Mouse (Mus musculus) ovary, postnatal 36 days (tissue): Measurements from ENCODE around the gene Itpr2.
A peak's percentile ranks its signal among the peaks of the same experiment; 100 is the strongest.

Experiments used
- DNase-seq: peaks from one replicate; pipeline ENCODE4 v3.0.0; 2022; ENCODE audit warnings: low spot score, mixed read lengths

Gene Itpr2

DNA sequence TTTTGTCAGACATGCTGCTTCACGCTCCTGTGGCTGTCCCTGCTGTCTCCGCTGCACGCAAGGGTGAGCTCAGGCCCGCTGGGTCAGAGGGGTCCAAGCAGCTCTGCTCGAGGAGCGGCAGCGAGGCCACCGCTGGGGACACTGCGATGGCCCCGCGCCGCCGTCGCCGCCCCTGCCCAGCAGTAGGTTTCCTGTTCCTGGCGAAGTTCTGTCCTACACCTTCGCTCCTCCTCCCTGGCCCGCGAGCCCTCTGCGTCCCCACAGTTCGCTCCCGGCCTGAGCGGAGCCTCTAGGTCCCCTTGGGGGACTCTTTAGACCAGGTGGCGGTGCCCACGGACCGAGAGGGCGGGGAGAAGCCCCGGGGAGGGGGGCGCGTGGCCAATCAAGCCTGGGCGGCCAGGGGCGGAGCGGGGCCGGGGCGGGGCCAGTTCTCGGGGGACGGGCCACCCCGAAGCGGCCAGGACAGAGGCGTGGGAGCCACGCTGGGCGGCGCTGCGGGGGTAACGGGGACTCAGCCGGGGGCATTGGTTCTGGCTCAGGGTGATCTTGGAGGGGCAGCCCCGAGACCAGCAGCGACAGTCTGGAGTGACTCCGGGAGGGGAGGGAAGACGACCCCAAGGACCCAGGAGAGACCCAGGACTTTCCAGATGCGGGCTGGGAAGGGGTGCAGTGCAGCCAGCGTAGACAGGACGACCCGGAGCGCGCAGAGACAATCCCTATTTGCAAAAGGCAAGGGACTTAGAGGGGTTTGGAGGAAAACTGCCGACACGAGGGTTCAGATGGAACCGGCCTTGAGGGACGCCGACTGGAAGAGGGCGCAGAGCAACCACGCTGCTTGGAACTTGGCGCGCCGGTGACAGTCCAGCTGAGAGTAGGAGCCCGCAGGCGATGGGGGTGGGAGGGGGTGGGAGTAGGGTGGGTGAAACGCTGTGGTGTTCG, at the start of gene Itpr2:
Gene Itpr2 (minus strand): TSS at position 358 of the 939 bp plus-strand sequence.
- peak; percentile 93 for DNase-seq

DNA sequence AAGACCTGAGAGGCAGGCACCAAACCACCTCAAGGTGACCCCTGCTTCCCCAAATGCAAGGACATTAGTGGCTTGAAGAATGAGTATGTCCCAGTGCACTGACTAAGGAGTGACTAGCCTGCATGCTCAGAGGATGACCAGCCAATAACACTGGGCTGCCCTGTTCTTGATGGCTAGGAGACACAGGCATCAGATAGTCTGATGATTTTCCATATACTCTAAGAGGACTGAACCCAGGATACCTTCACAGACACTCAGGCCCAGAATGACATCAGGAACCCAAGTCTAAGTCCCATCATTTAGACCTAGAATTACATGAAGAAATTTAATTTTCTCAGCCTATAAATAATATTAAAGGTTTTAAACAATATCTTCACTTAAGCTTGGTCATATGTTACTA, 49.3 kb upstream of the Itpr2 start:
- no peak for DNase-seq

DNA sequence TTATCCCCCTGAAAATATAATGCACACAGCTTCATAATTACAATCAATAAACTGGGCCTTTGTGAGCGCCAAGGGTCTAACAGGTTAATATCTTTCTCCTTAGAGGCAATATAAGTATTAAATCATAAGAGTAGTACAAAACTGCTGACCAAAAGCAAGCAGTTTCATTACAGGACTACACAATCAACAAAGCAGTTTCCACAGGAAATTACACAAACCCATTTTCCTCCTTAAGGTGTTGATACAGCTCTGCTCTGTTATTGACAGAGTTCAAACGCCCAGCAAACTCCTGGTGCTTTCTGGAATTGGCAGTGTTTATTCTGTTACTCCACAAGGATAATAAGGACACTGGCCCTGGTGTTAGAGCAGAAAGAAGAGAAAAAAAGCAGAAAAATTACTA, 48.4 kb upstream of the Itpr2 start:
- DNase-seq: no peak

DNA sequence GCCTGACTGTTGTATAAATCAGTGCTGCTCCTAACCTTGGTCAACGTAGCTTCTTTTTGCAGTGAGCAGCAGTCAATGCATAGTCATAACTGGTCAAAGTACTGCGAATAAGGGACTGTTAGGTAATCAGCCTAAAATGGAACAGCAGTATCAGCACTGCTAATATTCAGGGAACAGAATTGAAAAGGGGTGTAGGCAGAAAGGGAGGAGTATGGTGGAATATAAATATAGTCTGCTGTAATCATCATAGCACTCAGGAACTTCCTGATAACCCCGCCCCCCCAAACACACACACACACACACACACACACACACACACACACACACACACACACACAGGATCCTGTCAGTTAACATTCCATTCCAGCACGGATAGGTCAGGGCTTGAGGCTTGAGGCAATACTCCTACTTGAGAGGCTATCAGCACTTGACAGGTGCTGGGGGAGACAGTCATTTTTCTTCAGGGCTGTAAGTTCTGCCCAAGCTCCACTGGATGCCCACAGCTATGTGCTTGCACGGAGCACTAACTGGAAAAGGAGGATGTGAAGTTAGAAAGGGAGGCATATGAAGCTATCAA, 43.4 kb upstream of the Itpr2 start:
- DNase-seq: no peak

DNA sequence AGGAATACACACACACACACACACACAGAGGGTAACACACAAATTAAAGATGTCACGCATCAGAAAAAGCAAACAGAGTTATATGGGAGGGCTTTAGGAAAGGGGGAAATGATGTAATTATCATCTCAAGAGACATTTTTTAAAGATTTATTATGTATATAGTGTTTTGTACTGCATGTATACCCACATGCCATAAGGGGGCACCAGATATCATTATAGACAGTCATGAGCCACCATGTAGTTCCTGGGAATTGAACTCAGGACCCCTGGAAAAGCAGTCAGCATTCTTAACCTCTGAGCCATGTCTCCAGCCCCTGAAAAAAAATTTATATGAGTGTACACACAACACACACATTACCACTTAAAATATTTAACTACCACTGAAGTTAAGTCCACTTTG, 42.6 kb upstream of the Itpr2 start:
- DNase-seq: no peak

DNA sequence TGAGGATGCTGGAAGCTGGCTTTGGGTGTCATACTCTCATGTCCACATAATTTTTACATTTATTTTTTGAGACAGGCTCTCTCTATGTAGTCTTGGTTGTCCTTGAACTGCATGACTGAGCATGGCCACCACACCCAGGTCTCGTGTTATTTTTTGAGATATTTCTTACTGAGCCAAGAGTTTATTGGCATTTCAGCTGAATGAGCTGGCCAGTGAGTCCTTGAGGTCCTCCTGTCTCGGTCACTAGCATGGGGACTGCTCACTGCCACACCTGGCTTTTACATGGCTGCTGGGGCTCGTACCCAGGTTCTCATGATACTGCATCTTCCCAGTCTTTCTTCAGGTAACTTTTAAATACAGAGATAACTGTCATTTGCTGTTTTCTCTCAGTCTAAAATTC, 38.4 kb upstream of the Itpr2 start:
- DNase-seq: no peak

DNA sequence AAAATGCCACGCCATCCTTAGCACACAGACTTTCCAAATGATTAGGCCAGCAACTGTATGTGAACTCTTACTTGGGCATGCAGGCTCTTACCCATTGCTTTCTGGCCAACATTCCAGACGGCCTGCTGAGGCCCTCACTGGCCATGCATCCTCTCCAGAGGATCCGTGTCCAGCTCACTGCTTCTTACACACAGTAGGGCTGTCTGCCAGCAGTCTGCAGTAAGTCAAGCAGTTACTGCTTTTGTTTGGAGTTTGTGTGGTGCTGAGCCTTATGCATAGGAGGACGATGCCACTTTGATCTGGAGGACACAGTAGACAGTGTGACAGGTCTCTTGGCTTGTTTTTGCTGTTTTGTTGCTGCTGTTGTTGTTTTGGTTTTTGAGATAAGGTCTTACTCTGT, 36.6 kb upstream of the Itpr2 start:
- no peak for DNase-seq

DNA sequence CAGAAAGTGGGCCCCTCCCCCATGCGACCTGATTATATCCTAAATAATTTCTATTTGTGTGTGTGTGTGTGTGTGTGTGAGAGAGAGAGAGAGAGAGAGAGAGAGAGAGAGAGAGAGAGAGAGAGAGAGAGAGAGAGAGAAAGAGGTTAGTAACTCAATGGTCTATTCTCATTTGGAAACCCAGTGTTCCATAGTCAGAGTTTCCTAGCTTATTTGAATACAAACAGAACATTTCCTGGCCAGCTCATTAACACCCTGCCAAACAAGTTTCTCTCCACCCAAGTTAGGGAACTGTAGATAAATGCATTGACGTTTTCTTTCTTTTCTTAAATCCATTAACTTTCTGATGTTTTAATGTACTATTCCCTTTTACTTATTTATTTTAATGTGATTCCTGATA, 36.0 kb upstream of the Itpr2 start:
- DNase-seq: no peak

DNA sequence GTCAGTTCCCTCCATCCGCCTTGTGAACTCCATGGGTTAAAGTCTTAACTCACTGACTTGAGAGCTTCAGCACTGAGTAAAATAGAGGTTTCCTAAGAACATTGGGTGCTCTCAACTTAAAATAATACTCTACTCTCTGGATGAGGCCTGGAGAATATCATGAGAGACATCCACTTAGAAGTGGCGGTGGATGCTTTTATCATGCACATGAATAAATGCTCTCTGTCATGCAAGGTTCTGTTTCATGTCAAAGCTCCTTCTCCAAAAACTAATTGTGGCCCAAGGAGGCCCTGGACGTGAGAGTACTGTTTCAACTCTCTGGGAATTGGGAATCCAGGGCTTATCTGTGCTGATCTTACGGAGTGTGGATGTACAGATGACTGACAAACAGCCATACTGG, 35.1 kb upstream of the Itpr2 start:
- DNase-seq: no peak

DNA sequence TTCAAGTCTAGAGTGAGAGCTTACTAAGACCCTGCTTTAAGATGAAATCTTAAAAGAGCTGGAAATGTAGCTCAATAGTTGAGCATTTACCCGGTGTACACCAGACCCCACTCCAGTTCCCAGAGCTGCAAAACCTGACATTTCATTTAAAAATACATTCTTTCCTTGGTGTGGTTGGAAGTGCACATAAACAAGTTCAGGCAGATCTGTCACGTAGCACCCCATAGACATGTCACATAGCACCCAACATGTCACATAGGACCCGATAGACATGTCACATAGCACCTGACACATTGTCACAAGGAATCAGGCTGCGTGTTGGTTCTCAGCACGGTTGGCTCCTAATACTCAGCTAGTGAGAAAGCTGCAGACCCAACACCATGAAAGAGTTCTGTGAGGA, 33.5 kb upstream of the Itpr2 start:
- DNase-seq: no peak

DNA sequence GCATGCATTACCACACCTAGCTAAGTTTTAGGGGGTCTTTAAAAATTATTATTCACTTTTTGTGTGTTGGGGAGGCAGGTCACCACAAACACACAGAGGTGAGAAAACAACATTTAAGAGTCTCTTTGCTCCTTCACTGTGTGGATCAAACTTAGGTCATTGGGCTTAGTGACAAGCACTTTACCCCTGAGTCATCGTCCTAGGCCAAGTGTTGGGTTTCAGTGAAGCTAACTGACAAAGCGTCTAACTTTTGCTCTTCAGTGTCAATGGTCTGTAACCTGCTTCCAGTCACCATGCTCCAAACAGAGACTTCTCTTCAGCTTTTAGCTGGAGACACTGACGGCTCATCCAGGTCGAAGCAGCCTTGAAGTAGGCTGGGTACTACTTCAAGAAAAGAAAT, 31.1 kb upstream of the Itpr2 start:
- DNase-seq: no peak

DNA sequence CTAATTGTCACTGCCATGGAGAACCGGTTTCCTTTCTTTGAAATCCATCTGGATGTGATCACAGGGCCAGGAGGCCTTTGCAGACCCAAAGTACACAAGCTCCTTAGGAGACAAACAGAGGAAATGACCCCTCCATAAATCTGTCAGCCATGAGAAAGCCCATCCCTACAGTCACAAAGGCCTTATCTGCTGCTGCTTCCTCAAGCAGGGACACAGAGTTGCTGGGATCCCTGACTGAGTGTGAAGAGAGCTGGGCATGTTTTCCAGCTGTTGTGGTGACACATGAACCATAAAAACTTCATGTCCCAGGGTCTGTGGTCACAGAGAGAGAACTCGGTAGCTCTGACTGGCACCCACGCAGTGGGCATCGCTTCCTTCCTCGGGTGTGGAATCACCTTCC, 28.7 kb upstream of the Itpr2 start:
- DNase-seq: no peak

DNA sequence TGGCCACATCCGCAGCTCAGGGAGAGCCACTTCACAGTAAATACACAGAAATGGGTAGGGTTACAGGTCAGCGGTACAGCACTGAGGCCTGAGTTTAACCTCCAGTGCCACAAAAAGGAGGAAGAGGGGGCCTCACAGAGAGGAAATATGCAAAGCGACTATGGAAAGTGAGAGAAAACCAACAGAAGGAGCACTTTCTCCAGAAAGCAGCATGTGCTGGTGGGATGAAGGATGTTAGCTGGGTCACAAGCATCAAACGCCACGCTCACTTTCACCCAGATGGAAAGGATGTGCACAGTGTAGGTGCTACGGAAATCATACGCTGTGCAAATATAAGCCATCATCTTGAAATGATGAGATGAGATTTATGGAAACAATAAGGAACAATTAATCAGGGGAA, 28.3 kb upstream of the Itpr2 start:
- no peak for DNase-seq

DNA sequence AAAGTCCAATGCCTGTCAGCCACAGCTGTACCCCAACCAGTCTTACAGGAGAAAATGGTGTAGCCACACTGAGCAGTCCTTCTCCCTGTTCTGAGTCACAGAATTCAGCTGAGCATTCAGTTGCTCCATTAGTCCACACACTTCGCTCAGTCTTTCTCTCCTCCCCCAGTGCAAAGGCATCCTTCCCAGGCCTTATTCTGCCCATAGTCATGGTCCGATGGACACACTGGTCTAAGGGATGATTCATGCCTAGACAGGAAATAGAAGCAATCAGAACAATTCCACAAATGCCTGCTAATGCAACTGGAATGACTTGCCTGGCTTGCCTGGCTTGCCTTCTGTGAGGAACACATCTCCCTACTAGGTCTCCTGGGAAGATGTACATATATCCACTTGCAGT, 25.5 kb upstream of the Itpr2 start:
- no peak for DNase-seq

DNA sequence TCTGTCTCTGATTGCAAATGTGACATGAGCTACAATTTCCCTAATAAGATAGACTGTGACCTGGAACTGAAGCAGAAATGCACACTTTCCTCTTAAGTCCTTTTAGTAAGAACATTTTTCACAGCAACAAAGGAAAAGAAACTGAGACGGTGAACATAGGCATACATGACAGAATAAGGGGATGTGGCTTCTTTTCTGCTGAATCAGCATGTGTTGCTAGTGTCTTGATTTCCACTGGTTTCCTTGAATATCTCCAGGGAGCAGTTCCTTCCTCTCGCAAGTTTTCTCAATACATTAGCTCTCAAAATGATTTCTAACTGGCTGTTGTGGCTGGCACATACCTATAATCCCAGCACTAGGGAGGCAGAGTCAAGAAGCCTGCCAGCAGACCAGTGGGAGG, 23.5 kb upstream of the Itpr2 start:
- no peak for DNase-seq

DNA sequence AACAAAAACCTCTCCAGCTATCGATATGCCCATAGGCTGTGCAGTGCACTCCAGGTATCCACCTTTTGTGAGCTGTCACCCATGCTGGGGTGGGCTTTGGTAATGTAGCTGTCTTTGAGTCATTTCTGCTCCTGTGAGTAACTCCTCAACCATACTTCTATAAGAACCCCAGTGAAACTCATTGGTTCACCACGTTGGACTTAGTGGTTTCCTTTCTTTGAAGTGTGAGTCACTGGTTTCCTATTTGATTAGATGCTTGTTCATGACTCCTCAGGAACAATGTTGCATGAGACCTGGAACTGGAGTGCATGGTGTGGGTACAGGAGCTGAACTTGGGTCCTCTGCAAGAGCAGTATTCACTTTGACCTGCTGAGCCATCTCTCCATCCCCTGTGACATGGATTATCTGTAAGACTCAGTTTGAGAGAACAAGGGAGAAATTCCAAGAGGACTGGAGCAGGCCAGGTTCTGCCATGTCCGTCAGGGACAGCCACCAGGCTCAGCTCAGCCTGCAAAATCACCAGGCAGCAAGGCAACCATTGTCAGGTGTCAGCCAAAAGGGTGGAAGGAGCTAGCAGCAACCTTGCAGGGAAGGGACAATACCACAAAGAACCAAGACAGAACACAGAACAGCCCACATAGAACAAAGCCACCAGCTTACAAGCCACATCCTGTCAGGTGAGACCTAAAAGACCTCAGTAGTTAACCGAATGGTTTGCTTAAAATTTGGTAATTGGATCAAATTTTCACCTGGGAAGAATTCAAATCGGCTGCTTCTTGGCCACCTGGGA, 19.6 kb upstream of the Itpr2 start:
- no peak for DNase-seq

DNA sequence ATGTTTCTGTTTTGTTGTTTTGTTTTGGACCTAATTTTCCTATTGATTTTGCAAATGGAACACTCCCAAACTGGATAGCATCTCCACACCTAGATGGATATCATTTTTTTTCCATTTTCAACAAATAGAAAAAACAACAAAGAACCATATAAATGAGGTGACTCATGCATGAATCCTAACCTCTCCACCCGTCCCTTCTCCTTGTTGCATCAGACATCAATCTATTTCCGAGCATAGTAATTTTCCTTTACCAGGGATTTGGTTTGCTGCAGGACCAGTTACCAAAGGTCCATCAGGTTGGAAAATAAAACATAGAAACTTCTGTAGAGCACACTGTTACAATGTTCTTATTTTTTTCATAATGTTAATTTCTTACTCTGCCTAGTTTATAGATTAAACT, 17.0 kb upstream of the Itpr2 start:
- no peak for DNase-seq

DNA sequence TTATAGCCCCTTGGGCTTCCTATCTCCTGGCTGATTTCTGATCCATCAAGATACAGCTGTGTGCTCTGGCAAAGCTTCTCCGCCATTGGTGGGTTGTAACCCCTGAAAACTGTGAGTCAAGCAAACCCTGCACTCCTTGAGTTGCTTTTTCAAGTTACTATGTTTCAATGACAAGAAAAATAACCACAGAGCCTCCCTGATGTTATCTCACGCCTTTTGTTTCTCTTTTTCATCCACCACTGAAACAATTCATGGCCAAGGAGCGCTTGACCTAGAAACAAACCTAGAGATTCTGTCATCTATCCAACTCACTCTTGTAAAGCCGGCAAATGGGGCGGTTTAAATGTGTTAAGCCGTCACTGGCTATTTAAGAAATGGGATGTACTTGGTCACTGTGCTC, 13.9 kb upstream of the Itpr2 start:
- DNase-seq: no peak

DNA sequence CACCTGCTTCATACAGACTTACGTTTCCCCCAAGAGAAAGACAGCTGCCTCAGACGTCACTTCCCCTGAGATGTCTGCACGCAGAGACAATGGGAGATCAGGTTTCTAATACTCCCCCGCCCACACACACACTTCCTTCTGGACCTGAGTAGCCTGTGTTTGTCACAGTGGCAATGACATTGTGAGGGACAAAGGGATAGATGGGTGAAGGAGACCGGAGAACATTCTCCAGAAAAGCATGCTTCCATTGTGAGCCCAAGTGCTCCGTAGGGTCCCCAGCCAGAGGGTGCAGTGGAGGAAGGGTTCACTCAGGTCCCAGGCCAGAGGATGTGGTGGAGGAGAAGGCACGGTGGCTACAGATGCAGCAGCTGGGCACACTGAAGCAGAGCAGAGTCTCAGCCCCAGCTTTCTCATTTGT, 12.5 kb upstream of the Itpr2 start:
- no peak for DNase-seq

DNA sequence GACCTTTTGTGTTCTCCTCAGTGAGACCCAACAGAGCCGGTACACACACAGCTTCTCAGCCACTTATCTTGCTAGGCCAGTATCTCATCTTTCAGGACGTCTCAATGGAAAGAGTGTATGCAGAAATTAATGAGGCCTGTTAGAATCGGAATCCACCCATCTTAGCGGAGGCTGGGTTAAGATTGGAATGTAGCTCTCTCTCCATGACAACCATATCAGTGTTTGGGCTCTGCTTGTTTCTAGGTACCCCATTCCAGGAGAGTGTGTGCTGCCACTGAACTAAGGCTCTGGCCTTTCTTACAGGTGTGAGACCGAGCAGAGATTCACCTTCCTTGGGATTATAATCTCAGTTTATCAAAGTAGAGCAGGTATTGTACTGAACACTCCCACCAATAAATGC, 11.9 kb upstream of the Itpr2 start:
- no peak for DNase-seq

DNA sequence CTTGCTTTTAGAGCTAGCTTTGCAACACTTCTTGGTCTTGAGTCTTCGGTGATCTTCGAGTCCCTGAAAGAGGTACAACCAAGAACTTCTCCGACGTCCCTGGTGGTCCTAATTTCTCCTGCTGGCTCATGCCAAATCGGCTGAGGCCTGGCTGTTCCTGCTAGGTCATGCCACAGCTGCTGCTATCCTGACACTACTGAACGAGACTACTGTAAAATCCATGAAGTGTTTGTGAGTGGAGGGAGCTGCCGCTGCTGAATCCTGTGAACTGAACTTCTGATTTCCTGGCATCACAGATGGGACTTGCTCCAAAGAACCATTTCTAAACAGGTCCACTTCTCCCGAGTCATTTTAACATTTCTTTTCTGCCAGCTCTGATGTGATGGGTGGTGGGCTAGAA, 11.4 kb upstream of the Itpr2 start:
- DNase-seq: no peak

DNA sequence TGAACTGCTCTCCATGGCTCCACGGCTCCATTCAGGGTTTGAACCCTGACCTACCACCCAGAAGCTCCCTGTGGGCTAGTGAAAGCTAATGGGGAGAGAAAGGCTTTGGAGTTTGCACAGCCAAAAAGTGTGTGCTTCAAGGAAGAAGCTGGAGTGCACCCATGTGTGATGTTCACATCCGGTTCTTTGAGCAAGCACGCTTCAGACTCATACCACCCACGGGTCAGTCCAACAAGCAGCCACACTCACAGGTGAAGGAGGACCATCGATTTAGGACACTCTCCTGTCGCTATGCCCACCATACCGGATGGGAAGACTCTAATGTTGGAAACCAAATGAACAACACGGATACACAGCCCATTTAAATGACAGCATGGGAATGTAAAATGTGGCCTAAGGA, 9.5 kb upstream of the Itpr2 start:
- no peak for DNase-seq

DNA sequence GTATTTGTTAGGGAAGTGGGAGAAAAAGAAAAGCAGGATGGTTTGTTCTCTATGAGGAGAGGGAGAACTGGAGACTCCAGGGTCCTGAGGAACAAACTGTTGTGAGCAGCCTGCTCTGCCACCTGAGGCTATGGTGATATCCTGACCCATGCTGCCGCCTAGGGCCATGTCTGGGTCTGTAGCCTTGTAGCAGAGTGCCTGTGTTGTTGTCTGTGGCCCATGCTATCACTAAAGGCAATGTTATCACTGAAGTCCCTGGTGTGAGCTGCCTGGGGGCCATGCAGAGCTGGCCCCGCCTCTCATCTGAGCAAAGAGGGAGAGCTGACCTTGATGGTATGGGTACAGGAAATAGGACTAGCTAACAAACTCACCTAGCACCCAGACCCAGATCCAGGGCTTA, 7.9 kb upstream of the Itpr2 start:
- peak; percentile 21 for DNase-seq
